Mouse (Mus musculus): ENCODE measurements around the gene Nipa1. TPM values are rescaled to one million over a fixed set of nuclear protein-coding genes. Genes with fewer than 3 reads are reported as not detected.

The Nipa1 gene
- polyA plus RNA-seq, 1 experiment, result 5.5 TPM

GRCm38 (mm10) chr7:55928649-55929048 is 91.1 kb downstream of the Nipa1 start:
- H3K27ac ChIP-seq (replicated peaks; ENCODE audit: low read depth, low read length), result no peak overlapping the region
- H3K4me1 ChIP-seq (ENCODE audit: control insufficient read depth, insufficient read depth, insufficient read length, low read length), result no peaks in the 10 kb centered on the region
- H3K4me3 ChIP-seq (ENCODE audit: insufficient read depth, low read depth, low read length), result no peak overlapping the region

Other genes with a start within 250 kb of the Nipa1 start
- gene Tubgcp5, start 225.8 kb downstream of the Nipa1 start, polyA plus RNA-seq (2012; ENCODE audit: insufficient read depth, insufficient read length, missing spikeins), result 4.0 and 8.8 TPM in 2 replicates
- 22.5 and 28.6 TPM in 2 replicates for gene Cyfip1, start 178.2 kb downstream of the Nipa1 start, polyA plus RNA-seq (2012; ENCODE audit: insufficient read depth, insufficient read length, missing spikeins)
- 19.3 and 20.0 TPM in 2 replicates for gene Nipa2, start 57.5 kb downstream of the Nipa1 start, polyA plus RNA-seq (2012; ENCODE audit: insufficient read depth, insufficient read length, missing spikeins)
- 13.0 and 21.0 TPM in 2 replicates for gene Herc2, start 30.2 kb upstream of the Nipa1 start, polyA plus RNA-seq (2012; ENCODE audit: insufficient read depth, insufficient read length, missing spikeins)
- gene Oca2, start 219.8 kb upstream of the Nipa1 start, polyA plus RNA-seq (2012; ENCODE audit: insufficient read depth, insufficient read length, missing spikeins), result not detected in 2 replicates